Mouse (Mus musculus): Measurements from ENCODE around the gene Iqcf6.

- TF ChIP-seq POLR2A (IDR thresholded peaks at IDR 0.05; ENCODE audit: extremely low read depth, insufficient read depth, low read length) (no peak), CTCF (IDR thresholded peaks at IDR 0.05; ENCODE audit: low read depth, low read length) (no peak)
Observed at GRCm38 (mm10) chr9:106664433-106664832, 38.1 kb downstream of the Iqcf6 start.

All from liver, adult 2 months (tissue).